Mouse (Mus musculus) spleen, postnatal 10 days (tissue): ENCODE data around the gene Gm2897.
A peak's percentile ranks its signal among the peaks of the same experiment; 100 is the strongest.
"Not testable (repeated sequence)": the region's sequence is repeated elsewhere in the genome, so short reads cannot be mapped to it uniquely, and the experiment has no call there.

Experiments
- DNase-seq, 2 experiments: peaks; one replicate each; pipeline ENCODE4 v3.0.0; 2021 to 2022; ENCODE audit warnings: low spot score in 2 of 2

The Gm2897 gene

DNA sequence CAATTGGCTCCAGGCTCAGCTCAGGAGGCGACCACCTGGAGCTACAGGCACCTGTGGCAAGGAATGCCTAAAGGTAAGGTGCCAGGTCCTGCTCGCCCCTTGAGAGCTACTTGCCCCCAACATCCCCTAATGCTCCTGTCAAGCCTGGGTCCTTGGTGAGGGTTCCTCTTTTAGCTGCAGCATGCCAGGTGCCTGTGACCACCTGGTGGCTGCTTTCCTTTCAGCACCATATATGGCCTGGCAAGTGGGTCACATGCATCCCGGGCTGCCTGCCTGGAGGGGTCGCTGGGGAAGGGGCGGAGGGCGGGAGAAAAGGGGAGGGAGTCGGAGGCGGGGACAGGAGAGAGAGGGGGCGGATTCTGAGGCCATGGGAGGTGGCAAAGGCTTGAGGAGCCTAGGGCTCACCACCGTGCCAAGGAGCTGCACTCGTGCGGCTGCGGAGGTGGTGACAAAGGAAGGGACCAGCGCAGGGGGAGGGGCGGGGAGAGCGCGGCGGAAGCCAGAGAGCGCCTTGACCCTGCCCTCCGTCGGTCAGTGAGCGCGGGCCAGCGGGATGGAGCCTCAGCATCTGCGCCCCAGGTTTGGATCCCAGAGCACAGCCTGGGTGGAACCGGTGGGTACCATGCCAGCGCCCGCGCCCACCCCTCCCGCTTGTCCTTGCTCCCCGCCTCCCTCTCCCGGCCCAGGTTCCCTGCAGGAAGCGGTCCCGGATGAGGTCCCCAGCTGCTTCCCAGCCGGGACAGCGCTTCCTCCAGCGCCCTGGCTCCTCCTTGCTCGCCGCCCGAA, at the start of gene Gm2897:
TSS of gene Gm2897 (plus strand) at position 559 of the 786 bp plus-strand sequence.
- DNase-seq = not testable (repeated sequence)

GRCm38 (mm10) chr14:3029702-3030101, 19.4 kb upstream of the Gm2897 start, which contains the start of gene Gm2888:
Gene Gm2888 (plus strand): TSS chr14:3030002.
- not testable (repeated sequence) for DNase-seq

GRCm38 (mm10) chr14:3049513-3049800, 372 bp downstream of the Gm2897 start:
- not testable (repeated sequence) for DNase-seq

- DNase-seq = not testable (repeated sequence)
These were observed 1.0 kb downstream of the Gm2897 start for GRCm38 (mm10) chr14:3050087-3050486.

DNA sequence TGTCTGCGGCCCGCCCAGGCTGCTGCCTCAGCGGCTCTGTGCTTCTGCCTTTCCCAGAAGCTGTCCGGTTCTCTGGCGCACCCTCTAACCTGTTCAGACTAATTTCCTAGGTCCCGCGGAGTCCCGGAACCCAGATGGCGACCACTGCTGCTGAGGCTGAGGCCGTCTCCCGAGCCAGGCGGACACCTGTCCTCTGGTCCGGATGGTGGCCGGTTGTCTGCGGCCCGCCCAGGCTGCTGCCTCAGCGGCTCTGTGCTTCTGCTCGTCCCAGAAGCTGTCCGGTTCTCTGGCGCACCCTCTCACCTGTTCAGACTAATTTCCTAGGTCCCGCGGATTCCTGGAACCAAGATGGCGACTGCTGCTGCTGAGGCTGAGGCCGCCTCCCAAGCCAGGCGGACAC, 67.0 kb downstream of the Gm2897 start:
- DNase-seq = peak; percentile 6 to 9
